Mouse (Mus musculus) intestine, postnatal 0 days (tissue): ENCODE measurements around the gene Sstr4. TPM values are rescaled to one million over a fixed set of nuclear protein-coding genes. Genes with fewer than 3 reads are reported as not detected.

ENCODE experiments used
- ATAC-seq: fragments of 200-750 bp; cut with Nextera tagmentation; 2 replicates; pipeline ENCODE4 v1.8.0; 2017; ENCODE audit warnings: mild to moderate bottlenecking, moderate TSS enrichment, moderate library complexity
- H3K27ac ChIP-seq: fragments of 300-500 bp; sonication (generic); 2 replicates; pipeline ENCODE4 v1.5.1; 2014; ENCODE audit warnings: mild to moderate bottlenecking, low read depth, low read length, moderate library complexity
- H3K27me3 ChIP-seq: fragments of 300-500 bp; sonication (generic); replicated peaks from 2 replicates; pipeline ENCODE4 v1.6.1; 2014; ENCODE audit warnings: low read length, mixed read lengths; ENCODE audit not compliant: control insufficient read depth, insufficient read depth
- H3K36me3 ChIP-seq: fragments of 300-500 bp; sonication (generic); 2 replicates; pipeline ENCODE4 v1.6.1; 2014; ENCODE audit warnings: mild to moderate bottlenecking, moderate library complexity; ENCODE audit not compliant: control insufficient read depth, insufficient read depth
- H3K4me1 ChIP-seq: fragments of 300-500 bp; sonication (generic); replicated peaks from 2 replicates; pipeline ENCODE4 v1.6.1; 2014; ENCODE audit warnings: antibody characterized with exemption, low read length, mixed read lengths; ENCODE audit not compliant: control insufficient read depth, insufficient read depth
- H3K4me2 ChIP-seq: fragments of 300-500 bp; sonication (generic); replicated peaks from 2 replicates; pipeline ENCODE4 v1.6.1; 2014; ENCODE audit warnings: low read depth, mild to moderate bottlenecking, moderate library complexity
- H3K4me3 ChIP-seq: fragments of 300-500 bp; sonication (generic); 2 replicates; pipeline ENCODE4 v1.5.1; 2014; ENCODE audit warnings: low read depth, low read length
- H3K9ac ChIP-seq: fragments of 300-500 bp; sonication (generic); 2 replicates; pipeline ENCODE4 v1.6.1; 2014; ENCODE audit warnings: mild to moderate bottlenecking, low read depth, low read length
- H3K9me3 ChIP-seq: fragments of 300-500 bp; sonication (generic); 2 replicates; pipeline ENCODE4 v1.6.1; 2016; ENCODE audit warnings: mixed run types; ENCODE audit not compliant: control insufficient read depth
- CTCF ChIP-seq: sonication (generic); IDR thresholded peaks from 2 replicates; pipeline ENCODE4 v1.5.1; 2016; ENCODE audit warnings: low read depth, mild to moderate bottlenecking, control low read depth, antibody characterized with exemption, moderate library complexity
- WGBS: fragments of 180-500 bp; shearing (Covaris S2); extraction: QIAGEN DNeasy Blood & Tissue Kit; methylation state at CpG from one replicate; pipeline ENCODE4 v1.1.7; 2014; 5-methylcytosine and 5-hydroxymethylcytosine counted together
- polyA plus RNA-seq: library from polyadenylated mRNA; unstranded; fragments of >200 nt; fragmentation: Nextera tagmentation; extraction: Ambion mirVana; gene quantifications from 2 replicates; pipeline ENCODE4 v1.2.1, GENCODE M21; 2015

The Sstr4 gene
- polyA plus RNA-seq, 1 experiment from 2014 or later: 0.78 TPM

DNA sequence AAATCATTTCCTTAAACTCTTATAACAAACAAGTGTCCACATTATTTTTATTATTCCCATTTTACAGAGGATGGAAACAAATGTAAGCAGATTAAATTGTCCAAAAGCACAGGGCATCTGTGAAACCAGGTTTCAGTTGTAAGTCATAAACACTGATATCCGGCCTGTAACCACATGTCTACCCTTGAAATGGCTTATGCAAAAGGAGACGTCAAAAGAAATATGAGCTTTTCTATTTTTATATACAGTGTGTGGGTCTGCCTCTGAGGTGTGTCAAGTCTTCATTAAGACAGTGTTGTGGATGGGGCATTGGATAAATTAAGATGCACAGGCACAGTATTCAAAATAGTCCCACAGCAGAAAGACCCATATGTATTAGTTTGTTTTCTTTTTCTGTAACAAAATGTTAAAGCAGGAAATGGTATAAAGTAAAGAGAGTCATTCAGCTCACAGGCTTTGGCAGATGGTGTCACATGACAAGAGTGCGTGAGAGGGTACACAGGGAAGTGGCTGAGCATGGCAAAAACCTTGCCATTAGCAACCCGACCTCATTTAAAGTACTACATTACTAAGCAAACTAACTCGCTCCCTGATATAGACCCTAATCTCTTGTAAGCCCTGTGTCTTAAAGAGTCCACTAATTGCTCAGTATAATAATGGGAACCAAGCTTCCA is 30.7 kb downstream of the Sstr4 start:
- ATAC-seq: no peak
- 65% methylated on average over 5 of the region's 5 CpGs for WGBS
- no peak overlapping the region for H3K9ac ChIP-seq

DNA sequence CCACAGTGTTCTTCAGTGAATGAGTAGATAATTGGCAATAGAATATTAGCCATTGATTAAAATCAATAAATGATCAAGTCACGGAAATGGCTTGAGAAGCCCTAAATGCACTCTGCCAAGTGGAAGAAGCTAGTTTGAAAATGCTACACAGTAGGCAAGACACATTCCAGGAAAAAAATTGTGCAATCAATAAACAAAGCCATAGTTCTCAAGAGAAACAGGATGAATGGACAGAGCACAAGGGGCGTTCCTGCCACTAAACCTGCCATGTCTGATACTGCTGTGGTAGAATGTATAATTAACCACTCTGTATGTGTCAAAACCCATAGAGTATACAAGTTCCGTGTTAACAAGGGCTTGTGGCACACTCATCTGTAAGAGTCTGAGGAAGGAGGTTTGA is 32.4 kb downstream of the Sstr4 start:
- Histone ChIP-seq H3K4me3 (no peak overlapping the region), H3K4me1 (0 out of 2 replicates have a peak, but pooled peaks cover 3% of the 10 kb centered on the region), H3K27me3 (no peaks in the 10 kb centered on the region), H3K27ac (no peak overlapping the region), H3K9me3 (no peaks in the 10 kb centered on the region), H3K36me3 (no peaks in the 10 kb centered on the region), H3K9ac (no peak overlapping the region), H3K4me2 (no peak overlapping the region)
- no peak for ATAC-seq
- 67% methylated on average over 3 of the region's 3 CpGs for WGBS
- no peak for TF ChIP-seq CTCF

More for the DNA sequence above, 30.7 kb downstream of the Sstr4 start:
- Histone ChIP-seq H3K4me2 (no peak overlapping the region), H3K36me3 (no peaks in the 10 kb centered on the region), H3K27ac (no peak overlapping the region), H3K4me1 (0 out of 2 replicates have a peak, but pooled peaks cover 3% of the 10 kb centered on the region), H3K4me3 (no peak overlapping the region), H3K9me3 (no peaks in the 10 kb centered on the region), H3K27me3 (no peaks in the 10 kb centered on the region)
- no peak for TF ChIP-seq CTCF

DNA sequence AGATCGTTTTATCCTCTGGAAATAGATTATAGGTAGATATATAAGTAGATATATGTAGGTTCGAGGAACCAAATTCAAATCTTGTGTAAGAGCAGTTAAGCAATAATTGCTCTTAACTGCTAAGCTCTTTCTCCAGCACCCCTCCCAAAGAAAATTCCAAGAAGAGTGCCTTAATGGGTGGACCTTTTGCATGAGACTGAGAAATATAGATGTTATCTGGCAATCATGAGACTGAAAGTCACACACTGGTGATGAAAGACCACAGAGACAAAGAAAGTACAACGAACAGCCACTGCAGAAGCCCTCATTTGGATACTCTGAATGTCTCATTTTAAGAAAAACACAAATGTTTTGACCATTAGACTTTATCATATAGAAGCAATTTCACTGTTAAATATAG is 33.4 kb downstream of the Sstr4 start:
- 53% methylated on average over 3 of the region's 3 CpGs for WGBS
- Histone ChIP-seq H3K9ac (no peak overlapping the region), H3K27ac (no peak overlapping the region), H3K27me3 (no peaks in the 10 kb centered on the region), H3K4me1 (0 out of 2 replicates have a peak, but pooled peaks cover 3% of the 10 kb centered on the region), H3K36me3 (no peaks in the 10 kb centered on the region), H3K4me3 (no peak overlapping the region), H3K9me3 (no peaks in the 10 kb centered on the region), H3K4me2 (no peak overlapping the region)
- no peak for ATAC-seq
- no peak for TF ChIP-seq CTCF

DNA sequence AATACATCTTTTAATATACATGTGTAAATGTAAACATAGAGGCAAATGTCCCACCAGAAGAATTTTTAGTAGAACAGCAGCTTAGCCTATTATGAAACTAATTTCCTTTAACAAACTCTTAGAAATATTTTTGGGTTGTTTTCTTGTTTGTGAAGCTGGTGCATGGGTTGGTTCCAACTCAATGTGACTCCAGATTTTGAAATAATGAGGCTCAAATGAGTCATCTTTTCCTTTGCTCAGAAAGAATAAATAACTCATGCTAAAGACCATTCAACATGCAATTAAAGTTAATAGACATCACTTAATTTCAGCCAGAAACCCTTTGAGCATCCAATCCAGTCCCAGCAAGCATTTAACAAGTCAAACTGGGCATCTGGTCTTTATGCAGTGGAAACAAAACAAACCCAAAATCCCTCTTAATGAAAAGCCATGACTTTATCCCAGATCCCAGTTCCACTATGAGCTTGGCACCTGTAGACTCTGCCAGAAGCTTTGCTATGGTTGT is 33.9 kb downstream of the Sstr4 start:
- H3K4me3 ChIP-seq: no peak overlapping the region
- 0 out of 2 replicates have a peak, but pooled peaks cover 3% of the 10 kb centered on the region for H3K4me1 ChIP-seq
- H3K27me3 ChIP-seq: no peaks in the 10 kb centered on the region
- H3K4me2 ChIP-seq: no peak overlapping the region
- H3K9me3 ChIP-seq: no peaks in the 10 kb centered on the region
- TF ChIP-seq CTCF: no peak
- H3K9ac ChIP-seq: no peak overlapping the region
- ATAC-seq: no peak
- H3K36me3 ChIP-seq: no peaks in the 10 kb centered on the region
- H3K27ac ChIP-seq: no peak overlapping the region

DNA sequence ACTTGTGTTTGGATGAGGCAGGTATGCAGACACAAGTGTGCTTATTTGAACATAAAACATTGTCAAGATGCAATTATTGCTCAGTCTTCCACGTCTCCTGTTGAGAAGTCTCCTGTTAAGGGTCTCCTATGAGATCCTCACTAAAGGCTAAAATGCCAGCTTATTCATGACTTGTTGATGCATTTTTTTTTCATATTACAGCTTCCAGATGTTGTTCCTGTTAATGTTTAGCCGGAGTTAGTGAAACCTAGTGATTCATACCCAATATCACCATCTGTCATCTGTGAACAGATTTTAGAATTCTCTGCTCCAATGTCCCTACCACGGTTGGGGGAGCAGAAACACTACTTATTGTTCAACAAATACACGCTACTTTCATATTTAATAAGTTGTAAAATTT is 35.8 kb downstream of the Sstr4 start:
- WGBS: 49% methylated on average over 4 of the region's 4 CpGs
- no peak overlapping the region for H3K4me2 ChIP-seq
- H3K4me1 ChIP-seq: 0 out of 2 replicates have a peak, but pooled peaks cover 3% of the 10 kb centered on the region
- H3K4me3 ChIP-seq: no peak overlapping the region
- no peak for TF ChIP-seq CTCF
- no peaks in the 10 kb centered on the region for H3K27me3 ChIP-seq
- H3K9me3 ChIP-seq: no peaks in the 10 kb centered on the region
- ATAC-seq: no peak
- H3K36me3 ChIP-seq: no peaks in the 10 kb centered on the region
- no peak overlapping the region for H3K27ac ChIP-seq
- H3K9ac ChIP-seq: no peak overlapping the region

DNA sequence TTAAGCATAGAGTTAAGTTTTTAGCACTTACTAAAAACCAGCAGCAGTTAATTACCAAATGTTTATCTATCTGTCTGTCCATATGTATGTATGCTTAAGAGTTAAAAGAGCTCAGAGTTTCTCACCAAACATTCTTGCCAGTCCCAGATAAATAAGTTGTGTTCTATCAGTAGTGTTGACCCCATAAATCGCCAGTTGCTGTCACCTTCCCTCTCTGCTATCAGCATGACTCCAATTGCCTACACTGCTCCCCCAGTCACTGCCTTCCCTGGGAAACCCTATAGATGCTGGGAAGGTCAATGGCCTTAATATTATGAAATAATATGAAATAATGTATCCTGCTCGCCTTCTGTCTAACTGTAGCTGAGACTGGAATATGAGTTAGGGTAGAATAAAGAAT is 37.2 kb downstream of the Sstr4 start:
- Histone ChIP-seq H3K4me1 (0 out of 2 replicates have a peak, but pooled peaks cover 3% of the 10 kb centered on the region), H3K36me3 (no peaks in the 10 kb centered on the region), H3K9ac (no peak overlapping the region), H3K4me2 (no peak overlapping the region), H3K27ac (no peak overlapping the region), H3K27me3 (no peaks in the 10 kb centered on the region), H3K4me3 (no peak overlapping the region), H3K9me3 (no peaks in the 10 kb centered on the region)
- TF ChIP-seq CTCF: no peak
- ATAC-seq: no peak
- WGBS: 48% methylated on average over 2 of the region's 2 CpGs
